Mouse (Mus musculus): ENCODE measurements at regions not wholly inside any gene's neighbourhood (a gene's known extent, or its start where the extent isn't known, plus 50 kb on each side); places are given as distances from the start of the nearest gene placed in this dataset.

DNA sequence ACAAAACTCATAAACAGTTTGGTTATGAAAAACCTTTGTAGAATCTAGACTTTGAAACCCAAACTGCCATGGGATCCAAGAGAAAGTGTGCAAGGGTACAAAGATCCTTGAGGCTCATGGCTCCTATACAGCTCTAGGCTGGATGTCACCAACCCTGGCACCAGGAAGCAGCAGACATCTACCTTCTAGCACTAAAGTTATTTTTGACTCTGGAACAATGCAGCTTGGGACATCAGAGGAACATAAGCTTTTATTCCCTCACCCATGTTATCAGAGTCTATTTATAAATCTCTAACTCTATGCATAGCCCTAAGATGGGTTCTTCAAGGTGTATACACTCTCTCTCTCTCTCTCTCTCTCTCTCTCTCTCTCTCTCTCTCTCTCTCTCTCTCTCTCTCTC, 437.4 kb downstream of the Zfp619 start:
- in situ Hi-C loops (cut with MboI; ENCODE audit: low pct_unique_long_range_greater_than_20kb): no loop called here
- H3K27me3 ChIP-seq: no peaks in the 10 kb centered on the region

DNA sequence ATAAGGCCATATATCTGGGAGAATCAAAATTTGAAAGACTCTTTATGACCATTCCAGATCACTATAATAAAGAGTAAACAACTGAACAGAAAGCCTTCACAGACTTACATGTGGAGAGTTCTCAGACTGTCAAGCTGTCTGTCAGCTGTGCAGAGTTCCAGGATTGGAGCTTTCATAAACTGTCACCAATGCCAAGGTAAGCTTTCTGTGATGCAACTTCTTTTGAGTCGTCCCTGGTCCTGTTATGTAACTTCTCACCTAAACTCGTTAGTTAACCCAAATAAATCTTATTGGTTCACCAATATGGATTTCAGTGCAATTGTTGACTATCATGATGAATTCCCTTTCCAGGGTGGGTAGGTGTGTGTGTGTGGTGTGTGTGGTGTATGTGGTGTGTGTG, 460.6 kb downstream of the Zfp619 start:
- in situ Hi-C loops (cut with MboI; ENCODE audit: low pct_unique_long_range_greater_than_20kb): no loop called here
- TF ChIP-seq CTCF (IDR thresholded peaks at IDR 0.05): no peak
- ChIA-PET CTCF (interaction anchor here (1.9 kb wide), 1 partner anchor 9 kb away, joined by 4 read pairs; no protein-coding TSS in a partner anchor), POLR2A (no interaction called here)
- no peaks in the 10 kb centered on the region for H3K27me3 ChIP-seq
- ATAC-seq: no peak
- DNase-seq (ENCODE audit: low read depth, low spot score): no peak

More for the DNA sequence above, 437.4 kb downstream of the Zfp619 start:
- ATAC-seq (no peak), DNase-seq (ENCODE audit: low read depth, low spot score) (no peak)
- CTCF ChIA-PET: no interaction called here
- no peak for TF ChIP-seq CTCF (IDR thresholded peaks at IDR 0.05)
- POLR2A ChIA-PET: no interaction called here

DNA sequence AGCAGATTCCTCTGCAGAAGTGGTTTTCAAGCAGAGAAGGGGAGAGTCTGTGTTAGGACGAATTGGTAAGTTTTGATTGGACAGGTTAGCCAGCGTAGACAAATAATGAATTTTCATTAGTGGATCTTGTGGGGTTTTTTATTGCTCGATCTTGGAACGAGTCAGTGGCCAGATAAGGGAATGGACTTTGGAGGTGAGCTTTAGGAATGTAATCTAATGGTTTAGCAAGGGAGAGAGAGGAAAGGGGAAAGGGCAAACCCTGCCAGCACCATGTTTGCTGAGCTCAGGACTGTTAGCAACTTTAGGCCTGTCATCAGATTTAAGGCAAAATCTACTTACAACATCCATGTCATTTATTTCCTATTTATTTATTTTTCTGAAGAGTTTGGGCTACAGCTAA, 464.1 kb downstream of the Zfp619 start:
- ATAC-seq: no peak
- no peak for DNase-seq (ENCODE audit: low read depth, low spot score)
- ChIA-PET CTCF (interaction anchor here (0.8 to 1.1 kb wide), 2 partner anchors 8 to 19 kb away, joined by 3 read pairs; no protein-coding TSS in a partner anchor), POLR2A (no interaction called here)
- H3K27me3 ChIP-seq: no peaks in the 10 kb centered on the region
- TF ChIP-seq CTCF (IDR thresholded peaks at IDR 0.05): no peak
- in situ Hi-C loops (cut with MboI; ENCODE audit: low pct_unique_long_range_greater_than_20kb): no loop called here
